Mouse (Mus musculus): ENCODE results near the gene Elovl1. TPM values are rescaled to one million over a fixed set of nuclear protein-coding genes. Genes with fewer than 3 reads are reported as not detected.

Elovl1 gene
- total RNA-seq (2014; rRNA removed) (31.1 and 35.9 TPM in 2 replicates), polyA plus RNA-seq (2015; fragmentation: Nextera tagmentation; extraction: Ambion mirVana) (32.9 and 34.2 TPM in 2 replicates)

DNA sequence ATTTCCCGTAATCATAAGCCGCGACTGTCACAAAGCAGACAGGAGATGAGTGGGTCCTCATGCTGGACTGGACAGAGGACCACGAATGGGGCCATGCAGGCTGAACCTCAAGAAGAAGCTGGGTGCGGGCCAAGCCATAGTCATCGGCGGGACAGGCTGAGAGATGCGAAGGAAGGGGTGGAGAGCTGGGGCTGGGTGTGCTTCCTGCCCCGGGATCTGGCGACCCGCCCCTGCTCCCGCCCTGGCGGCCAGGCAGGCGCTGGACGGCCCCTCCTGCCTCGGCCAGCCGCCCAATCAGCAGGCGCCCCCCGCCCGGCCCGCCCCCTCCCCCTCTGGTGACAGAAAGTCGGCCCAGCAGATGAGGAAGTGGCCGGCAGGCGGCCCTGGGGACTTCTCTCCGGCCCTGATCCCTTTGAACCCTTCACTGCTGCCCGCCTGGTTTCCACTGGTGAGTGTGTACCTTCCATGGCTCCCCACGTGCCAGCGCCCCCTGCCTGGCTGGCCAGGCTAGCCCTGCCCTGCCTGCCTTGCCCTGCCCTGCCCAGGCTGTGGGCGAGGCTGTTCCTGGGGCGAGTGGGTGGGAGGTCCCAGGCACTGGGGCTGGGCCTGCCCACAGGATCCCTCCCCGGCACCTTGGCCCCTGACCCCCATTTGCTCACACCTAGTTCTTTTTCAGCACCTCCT, at the start of gene Elovl1:
Gene Elovl1 (plus strand): TSS at position 326 of the 684 bp plus-strand sequence.
- TF ChIP-seq CTCF (IDR thresholded peaks at IDR 0.05; ENCODE audit: low read depth) = peak; percentile 56
- H3K4me3 ChIP-seq (ENCODE audit: low read length) = peak within 1 kb of the TSS; percentile 50
- peak within 1 kb of the TSS; percentile 96 for H3K4me2 ChIP-seq (ENCODE audit: low read depth, low read length)
- peak; percentile 85 for DNase-seq (ENCODE audit: low spot score)
- H3K4me1 ChIP-seq (ENCODE audit: insufficient read depth, low read length) = peaks cover 15% of the 10 kb centered on the region
- WGBS = 1% methylated on average over 20 of the region's 31 CpGs
- no peaks in the 10 kb centered on the region for H3K27me3 ChIP-seq (ENCODE audit: insufficient read depth, low read length)
- no peaks in the 10 kb centered on the region for H3K9me3 ChIP-seq (ENCODE audit: low read length)
- H3K9ac ChIP-seq (replicated peaks; ENCODE audit: low read length) = peak within 1 kb of the TSS; percentile 57
- peak; percentile 93 for ATAC-seq
- peak within 1 kb of the TSS; percentile 77 for H3K27ac ChIP-seq
- peaks cover 12% of the 10 kb centered on the region for H3K36me3 ChIP-seq (ENCODE audit: insufficient read depth, low read length)

- TF ChIP-seq CTCF (IDR thresholded peaks at IDR 0.05; ENCODE audit: low read depth) = no peak
- no peak for DNase-seq (ENCODE audit: low spot score)
Observed at GRCm38 (mm10) chr4:118383271-118383670, 44.6 kb upstream of the Elovl1 start.

GRCm38 (mm10) chr4:118387316-118387715, 40.6 kb upstream of the Elovl1 start:
- no peak overlapping the region for H3K4me2 ChIP-seq (ENCODE audit: low read depth, low read length)
- 90% methylated on average over 8 of the region's 8 CpGs for WGBS
- H3K9ac ChIP-seq (replicated peaks; ENCODE audit: low read length) = no peak overlapping the region
- ATAC-seq (no peak), DNase-seq (ENCODE audit: low spot score) (no peak)
- H3K4me1 ChIP-seq (ENCODE audit: insufficient read depth, low read length) = no peaks in the 10 kb centered on the region
- H3K36me3 ChIP-seq (ENCODE audit: insufficient read depth, low read length) = peaks cover 95% of the 10 kb centered on the region
- no peaks in the 10 kb centered on the region for H3K9me3 ChIP-seq (ENCODE audit: low read length)
- TF ChIP-seq CTCF (IDR thresholded peaks at IDR 0.05; ENCODE audit: low read depth) = no peak
- H3K4me3 ChIP-seq (ENCODE audit: low read length) = no peak overlapping the region
- H3K27me3 ChIP-seq (ENCODE audit: insufficient read depth, low read length) = no peaks in the 10 kb centered on the region
- no peak overlapping the region for H3K27ac ChIP-seq

More at GRCm38 (mm10) chr4:118383271-118383670, 44.6 kb upstream of the Elovl1 start:
- Histone ChIP-seq H3K4me3 (ENCODE audit: low read length) (no peak overlapping the region), H3K27ac (no peak overlapping the region), H3K9ac (replicated peaks; ENCODE audit: low read length) (no peak overlapping the region), H3K36me3 (ENCODE audit: insufficient read depth, low read length) (peaks cover 91% of the 10 kb centered on the region), H3K4me2 (ENCODE audit: low read depth, low read length) (no peak overlapping the region), H3K4me1 (ENCODE audit: insufficient read depth, low read length) (no peaks in the 10 kb centered on the region), H3K27me3 (ENCODE audit: insufficient read depth, low read length) (no peaks in the 10 kb centered on the region), H3K9me3 (ENCODE audit: low read length) (no peaks in the 10 kb centered on the region)
- WGBS = 86% methylated on average over 7 of the region's 7 CpGs
- no peak for ATAC-seq

DNA sequence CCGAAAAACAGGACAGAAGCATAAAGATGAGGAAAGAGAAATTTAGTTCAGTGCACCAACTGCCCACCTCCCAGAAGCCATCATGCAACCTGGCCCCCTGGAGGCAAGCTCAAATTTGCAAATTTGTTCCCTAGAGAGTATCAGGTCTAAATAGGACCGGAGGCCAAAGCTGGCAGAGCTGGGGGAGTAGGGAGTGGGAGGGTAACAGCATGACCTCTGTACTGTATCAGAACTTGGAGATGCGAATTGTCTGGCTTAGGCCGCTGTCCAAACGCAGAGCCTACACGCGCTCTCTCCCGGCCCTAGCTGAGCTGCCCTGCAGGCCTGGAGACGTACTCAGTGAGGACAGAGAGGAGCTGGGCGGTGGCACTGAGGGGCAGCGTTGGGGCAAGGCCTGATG, 37.7 kb upstream of the Elovl1 start:
- Histone ChIP-seq H3K4me3 (ENCODE audit: low read length) (no peak overlapping the region), H3K4me2 (ENCODE audit: low read depth, low read length) (no peak overlapping the region), H3K27ac (no peak overlapping the region), H3K9ac (replicated peaks; ENCODE audit: low read length) (no peak overlapping the region), H3K9me3 (ENCODE audit: low read length) (no peaks in the 10 kb centered on the region), H3K27me3 (ENCODE audit: insufficient read depth, low read length) (no peaks in the 10 kb centered on the region), H3K4me1 (ENCODE audit: insufficient read depth, low read length) (no peaks in the 10 kb centered on the region), H3K36me3 (ENCODE audit: insufficient read depth, low read length) (peaks cover 88% of the 10 kb centered on the region)
- no peak for TF ChIP-seq CTCF (IDR thresholded peaks at IDR 0.05; ENCODE audit: low read depth)
- DNase-seq (ENCODE audit: low spot score) = no peak
- ATAC-seq = no peak
- WGBS = 93% methylated on average over 11 of the region's 11 CpGs

DNA sequence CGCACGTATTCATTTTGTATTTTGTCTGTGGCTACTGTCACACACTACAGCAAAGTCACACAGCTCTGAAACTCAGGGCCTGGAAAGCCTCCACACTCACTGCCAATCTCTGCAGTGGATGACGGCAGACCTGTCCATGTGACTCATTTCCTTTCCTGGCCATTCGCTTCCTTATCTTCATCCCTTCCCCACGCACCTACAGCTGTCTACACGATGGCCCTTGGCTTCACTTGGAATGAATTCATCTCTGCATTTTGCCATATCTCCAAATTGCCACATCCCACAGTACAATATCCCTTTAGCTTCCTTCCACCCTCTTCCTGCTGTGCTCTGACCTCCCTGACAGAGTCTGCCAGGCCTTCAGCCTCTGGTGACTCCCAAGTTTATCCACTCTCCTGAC, 33.4 kb upstream of the Elovl1 start:
- Histone ChIP-seq H3K9me3 (ENCODE audit: low read length) (no peaks in the 10 kb centered on the region), H3K4me1 (ENCODE audit: insufficient read depth, low read length) (no peaks in the 10 kb centered on the region), H3K27me3 (ENCODE audit: insufficient read depth, low read length) (no peaks in the 10 kb centered on the region), H3K27ac (no peak overlapping the region), H3K9ac (replicated peaks; ENCODE audit: low read length) (no peak overlapping the region), H3K36me3 (ENCODE audit: insufficient read depth, low read length) (peaks cover 79% of the 10 kb centered on the region), H3K4me2 (ENCODE audit: low read depth, low read length) (no peak overlapping the region), H3K4me3 (ENCODE audit: low read length) (no peak overlapping the region)
- no peak for ATAC-seq
- WGBS = 96% methylated on average over 6 of the region's 6 CpGs
- TF ChIP-seq CTCF (IDR thresholded peaks at IDR 0.05; ENCODE audit: low read depth) = no peak
- no peak for DNase-seq (ENCODE audit: low spot score)

DNA sequence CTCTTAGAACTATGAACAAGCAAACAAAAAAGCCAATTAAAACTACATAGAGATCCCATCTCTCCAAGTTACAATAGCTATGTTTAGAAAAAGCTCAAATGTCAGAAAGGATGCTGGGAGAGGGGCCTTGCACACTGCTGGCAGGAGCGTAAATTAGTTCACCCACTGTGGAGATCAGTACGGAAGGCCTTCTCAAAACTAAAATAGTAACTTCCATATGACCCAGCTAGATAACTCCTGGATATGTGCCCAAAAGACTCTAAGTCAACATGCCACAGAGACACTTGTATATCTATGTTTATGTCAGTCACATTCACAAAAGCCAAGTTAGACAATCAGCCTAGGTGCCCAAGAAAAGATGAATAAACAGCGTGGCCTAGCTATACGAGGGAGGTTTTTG, 32.6 kb upstream of the Elovl1 start:
- peaks cover 80% of the 10 kb centered on the region for H3K36me3 ChIP-seq (ENCODE audit: insufficient read depth, low read length)
- DNase-seq (ENCODE audit: low spot score) (no peak), ATAC-seq (no peak)
- H3K27ac ChIP-seq = no peak overlapping the region
- H3K4me1 ChIP-seq (ENCODE audit: insufficient read depth, low read length) = no peaks in the 10 kb centered on the region
- WGBS = 84% methylated on average over 4 of the region's 4 CpGs
- no peaks in the 10 kb centered on the region for H3K9me3 ChIP-seq (ENCODE audit: low read length)
- no peaks in the 10 kb centered on the region for H3K27me3 ChIP-seq (ENCODE audit: insufficient read depth, low read length)
- no peak for TF ChIP-seq CTCF (IDR thresholded peaks at IDR 0.05; ENCODE audit: low read depth)
- no peak overlapping the region for H3K4me2 ChIP-seq (ENCODE audit: low read depth, low read length)
- H3K9ac ChIP-seq (replicated peaks; ENCODE audit: low read length) = no peak overlapping the region
- H3K4me3 ChIP-seq (ENCODE audit: low read length) = no peak overlapping the region

- H3K27me3 ChIP-seq (ENCODE audit: insufficient read depth, low read length) = no peaks in the 10 kb centered on the region
- no peak overlapping the region for H3K4me2 ChIP-seq (ENCODE audit: low read depth, low read length)
- TF ChIP-seq CTCF (IDR thresholded peaks at IDR 0.05; ENCODE audit: low read depth) = no peak
- H3K9ac ChIP-seq (replicated peaks; ENCODE audit: low read length) = no peak overlapping the region
- H3K4me3 ChIP-seq (ENCODE audit: low read length) = no peak overlapping the region
- ATAC-seq (no peak), DNase-seq (ENCODE audit: low spot score) (no peak)
- H3K4me1 ChIP-seq (ENCODE audit: insufficient read depth, low read length) = no peaks in the 10 kb centered on the region
- no peaks in the 10 kb centered on the region for H3K9me3 ChIP-seq (ENCODE audit: low read length)
- H3K36me3 ChIP-seq (ENCODE audit: insufficient read depth, low read length) = peaks cover 79% of the 10 kb centered on the region
- 82% methylated on average over 3 of the region's 3 CpGs for WGBS
- no peak overlapping the region for H3K27ac ChIP-seq
Observed at GRCm38 (mm10) chr4:118396433-118396832, 31.5 kb upstream of the Elovl1 start.
